Mouse (Mus musculus) 3134 (cell line): Measurements from ENCODE around the gene Ank3.

Source experiments
- DNase-seq: peaks from one replicate; pipeline ENCODE4 v3.0.0-alpha.2; 2011; ENCODE audit warnings: low spot score; ENCODE audit not compliant: insufficient read length; ENCODE audit errors: extremely low read depth

Ank3 gene

DNA sequence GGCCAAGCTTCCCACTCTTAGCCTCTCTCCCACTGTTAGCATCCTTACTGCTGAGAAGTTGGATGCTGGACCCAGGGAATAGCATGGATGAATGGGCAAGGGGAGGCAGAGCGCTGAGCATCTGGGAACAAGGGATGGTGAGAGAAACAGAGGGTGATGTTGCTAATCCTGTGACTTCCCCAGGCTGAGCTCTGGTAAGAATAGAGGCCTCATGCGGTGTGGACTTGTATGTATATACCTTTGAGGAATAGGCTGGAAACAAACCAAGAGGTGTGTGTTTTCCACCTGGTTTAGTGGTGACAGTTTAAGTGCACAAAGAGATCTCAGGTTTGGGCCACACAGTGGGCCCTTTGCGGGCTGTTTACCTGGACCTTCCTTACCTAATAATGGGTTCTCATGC lies 517.0 kb downstream of the Ank3 start:
- DNase-seq = no peak

- peak; percentile 4 for DNase-seq
Measured at GRCm38 (mm10) chr10:69916205-69916604, 517.6 kb downstream of the Ank3 start.

- DNase-seq = peak; percentile 44
Measured at GRCm38 (mm10) chr10:69916689-69917435, 518.3 kb downstream of the Ank3 start.

DNA sequence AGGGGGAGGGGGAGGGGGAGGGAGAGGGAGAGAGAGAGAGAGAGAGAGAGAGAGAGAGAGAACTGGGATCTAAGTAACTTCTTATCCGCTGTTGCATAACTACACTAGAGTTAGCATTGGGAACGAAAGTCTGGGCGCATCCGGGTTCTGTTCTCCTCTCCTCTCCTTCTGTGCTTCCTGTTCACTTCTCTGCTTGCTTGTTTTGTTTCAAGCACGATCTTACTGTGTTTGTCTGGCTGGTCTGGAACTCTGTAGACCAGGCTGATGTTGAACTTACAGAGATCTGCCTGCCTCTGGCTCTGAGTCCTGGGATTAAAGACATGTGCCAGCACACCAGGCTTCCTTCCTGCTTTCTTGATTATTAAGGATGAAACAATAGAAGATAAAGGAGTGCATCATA lies 519.1 kb downstream of the Ank3 start:
- DNase-seq = no peak

- DNase-seq = no peak
Measured at GRCm38 (mm10) chr10:69918461-69919151, 520.0 kb downstream of the Ank3 start.

- no peak for DNase-seq
Measured at GRCm38 (mm10) chr10:69919152-69919492, 520.5 kb downstream of the Ank3 start.

GRCm38 (mm10) chr10:69919746-69920145 lies 521.2 kb downstream of the Ank3 start:
- no peak for DNase-seq

GRCm38 (mm10) chr10:69922076-69922475 lies 523.5 kb downstream of the Ank3 start:
- DNase-seq = no peak

DNA sequence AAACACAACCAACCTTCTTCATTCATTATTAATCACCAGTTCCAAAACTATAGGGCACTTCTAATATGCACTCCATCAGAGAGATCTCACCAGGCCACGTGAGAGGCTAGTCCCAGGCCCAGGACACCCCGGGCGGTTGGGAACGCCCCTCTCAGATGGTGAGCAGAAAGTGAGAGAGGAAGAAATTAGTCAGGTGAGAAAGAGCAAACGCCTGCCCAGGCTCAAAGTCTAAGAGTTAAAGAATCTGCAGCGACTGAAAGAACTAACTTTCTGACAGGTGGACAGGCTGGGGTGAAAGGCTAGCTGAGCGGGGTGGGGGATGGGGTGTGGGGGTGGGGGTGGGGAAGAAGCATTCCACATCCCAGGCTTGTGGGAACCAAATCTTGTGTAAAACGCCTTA lies 525.2 kb downstream of the Ank3 start:
- no peak for DNase-seq

GRCm38 (mm10) chr10:69924321-69924720 lies 525.7 kb downstream of the Ank3 start:
- no peak for DNase-seq

DNA sequence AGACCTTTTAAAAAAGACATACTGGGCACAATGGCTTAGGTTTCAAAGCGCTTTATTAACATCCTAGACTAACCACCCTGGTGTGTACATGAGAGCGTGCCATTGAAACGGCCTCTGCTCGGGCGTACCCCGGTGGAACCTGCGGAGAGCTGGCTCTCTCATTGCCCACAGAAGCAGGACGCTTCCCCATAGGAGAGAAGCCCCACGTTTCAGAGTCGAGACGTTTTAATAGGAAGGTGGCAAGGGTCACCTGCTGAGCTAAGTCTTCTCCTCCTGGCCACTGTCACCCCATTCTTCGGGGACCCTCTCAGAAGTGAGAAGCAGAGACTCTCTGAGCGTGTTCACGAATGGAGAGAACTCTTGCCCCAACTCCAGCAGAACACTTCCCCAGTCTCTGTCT lies 526.3 kb downstream of the Ank3 start:
- DNase-seq = no peak

DNA sequence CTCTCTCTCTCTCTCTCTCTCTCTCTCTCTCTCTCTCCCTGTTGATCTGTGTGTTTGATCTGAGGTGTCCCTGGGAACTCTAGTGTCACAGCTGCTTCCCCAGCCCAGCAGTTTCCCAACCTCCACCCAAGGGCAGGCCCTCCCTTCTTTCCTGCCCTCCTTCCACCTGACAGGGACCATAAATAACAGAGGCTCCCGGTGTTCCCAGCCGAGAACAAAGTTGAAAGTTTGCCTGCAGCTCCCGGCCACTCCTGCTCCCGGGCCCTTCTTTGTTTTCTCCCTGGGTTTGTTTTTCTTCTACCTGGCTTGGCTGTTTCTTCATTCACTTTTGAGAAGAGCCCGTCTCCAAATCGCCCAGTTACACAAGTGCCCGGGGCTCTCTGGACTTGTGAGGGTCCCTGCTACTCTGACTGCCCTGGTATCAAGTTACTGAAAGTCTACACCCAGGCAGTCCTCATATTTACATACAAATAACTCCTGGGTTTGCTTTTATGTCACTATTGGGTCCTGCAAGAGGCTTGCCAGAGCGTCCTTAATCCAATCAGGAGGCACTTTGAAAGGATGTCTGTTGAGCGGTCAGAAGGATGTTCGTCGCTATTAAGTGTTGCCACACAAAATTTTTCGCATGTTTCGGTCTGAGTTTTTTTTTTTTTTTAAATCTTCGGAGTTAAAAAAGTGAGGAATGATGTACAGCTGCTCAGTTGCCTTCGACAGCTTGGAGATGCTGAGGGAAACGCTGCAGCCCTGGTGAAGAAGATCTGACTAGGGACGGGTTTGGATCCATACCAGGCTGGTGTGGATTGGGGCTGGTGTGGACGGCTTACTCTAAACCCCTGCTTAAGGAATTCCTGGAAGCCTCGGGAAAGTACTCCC lies 526.9 kb downstream of the Ank3 start:
- DNase-seq = no peak

DNA sequence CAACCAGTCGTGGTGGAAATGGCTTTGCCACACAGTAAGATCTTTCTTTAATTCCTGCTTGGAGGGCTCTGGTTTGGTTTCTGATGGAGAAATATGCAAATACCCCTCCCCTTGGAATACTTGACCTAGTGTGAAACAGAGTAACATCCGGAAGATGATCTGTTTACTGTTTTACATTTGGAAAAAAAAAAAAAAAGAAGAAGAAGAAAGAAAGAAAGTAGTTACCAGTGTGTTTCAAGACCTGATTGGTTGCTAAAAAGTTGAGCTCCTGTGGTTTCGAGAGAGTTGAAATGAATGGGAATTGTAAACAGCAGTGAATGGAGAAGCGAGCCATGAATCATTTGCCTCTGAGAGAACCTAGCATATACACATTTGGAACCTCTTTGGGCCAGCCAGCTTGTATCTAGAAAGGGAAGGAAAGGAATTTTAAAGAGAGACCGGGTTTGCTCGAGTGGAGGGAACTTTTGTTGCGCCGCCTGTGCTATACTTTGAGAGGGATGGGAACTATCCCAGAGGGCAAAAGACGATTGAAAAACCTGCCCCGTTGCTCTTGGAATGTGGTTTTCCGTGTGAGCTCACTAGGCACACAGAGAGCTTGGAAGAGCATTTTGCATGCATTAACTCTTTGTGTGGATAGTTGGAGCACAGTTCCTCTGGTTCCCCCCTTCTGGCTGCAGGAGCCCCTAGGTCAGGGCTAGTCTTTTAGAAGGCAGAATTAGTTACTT lies 527.7 kb downstream of the Ank3 start:
- DNase-seq = no peak

- DNase-seq = no peak
Measured at GRCm38 (mm10) chr10:69927012-69927411, 528.4 kb downstream of the Ank3 start.

- DNase-seq = no peak
Measured at GRCm38 (mm10) chr10:69928358-69928757, 529.8 kb downstream of the Ank3 start.

- no peak for DNase-seq
Measured at GRCm38 (mm10) chr10:69930503-69930902, 531.9 kb downstream of the Ank3 start.

DNA sequence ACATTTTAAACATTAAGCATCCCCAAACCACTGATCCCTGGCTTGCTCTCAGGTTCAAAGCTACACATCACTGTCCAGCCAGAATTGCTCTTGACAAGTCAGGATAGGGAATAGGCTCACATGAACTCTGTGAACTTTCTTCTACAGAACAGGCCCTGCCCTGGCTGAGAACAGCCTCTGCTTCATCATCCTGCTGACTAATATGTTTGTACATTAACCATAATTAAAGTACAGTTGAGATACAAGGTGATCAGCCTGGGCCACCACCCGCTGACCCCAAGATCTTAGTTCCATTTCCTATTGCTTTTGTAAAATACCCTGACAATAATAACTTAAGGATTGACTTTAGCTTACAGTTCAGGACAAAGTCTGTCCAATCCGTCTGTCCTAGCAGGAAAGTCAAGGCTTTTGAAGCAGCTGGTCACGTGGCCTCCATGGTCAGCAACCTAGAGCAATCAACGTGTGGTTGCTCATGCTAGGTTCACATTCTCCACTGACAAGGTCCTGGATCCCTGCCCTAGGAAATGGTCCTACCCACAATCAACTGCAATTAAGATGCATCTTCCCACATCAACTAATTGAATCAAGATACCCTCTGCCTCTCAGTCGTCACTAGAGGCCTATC lies 538.0 kb downstream of the Ank3 start:
- DNase-seq = no peak

- DNase-seq = no peak
Measured at GRCm38 (mm10) chr10:69937291-69937921, 538.8 kb downstream of the Ank3 start.

- DNase-seq = no peak
Measured at GRCm38 (mm10) chr10:69939144-69939543, 540.6 kb downstream of the Ank3 start.

DNA sequence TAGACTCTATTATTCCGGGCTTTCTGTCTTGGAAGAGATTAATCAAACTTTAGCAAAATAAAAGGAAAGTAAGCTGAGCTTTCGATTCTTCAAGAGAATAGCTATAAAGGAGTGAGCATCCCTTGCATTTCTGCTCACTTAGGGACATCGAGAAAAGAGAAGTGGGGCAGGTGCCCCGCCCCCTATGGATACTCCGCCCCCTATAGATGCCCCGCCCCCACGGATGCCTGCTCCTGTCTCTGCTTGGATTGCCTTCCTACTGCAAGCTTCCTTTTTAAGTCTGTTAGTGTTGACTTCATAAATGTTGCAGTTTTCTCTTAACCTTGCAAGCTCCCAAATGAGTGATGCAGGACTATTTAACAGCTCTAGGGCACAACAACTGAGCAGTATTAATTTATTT lies 541.4 kb downstream of the Ank3 start:
- DNase-seq = no peak
